Mouse (Mus musculus) brown adipose tissue, adult 24 weeks (tissue): ENCODE data around the gene Gm13275. TPM values are rescaled to one million over a fixed set of nuclear protein-coding genes. Genes with fewer than 3 reads are reported as not detected.
"Not testable (repeated sequence)": the region's sequence is repeated elsewhere in the genome, so short reads cannot be mapped to it uniquely, and the experiment has no call there.

Experiments
- H3K27ac ChIP-seq: fragments of 200-500 bp; replicated peaks from 2 replicates; pipeline ENCODE4 v1.5.1; 2012; ENCODE audit warnings: low read depth, mild to moderate bottlenecking, low read length
- H3K4me1 ChIP-seq: fragments of 200-500 bp; 2 replicates; pipeline ENCODE4 v1.6.1; 2012; ENCODE audit warnings: low read length, mixed read lengths; ENCODE audit not compliant: control insufficient read depth, insufficient read depth, insufficient read length
- H3K4me3 ChIP-seq: fragments of 200-500 bp; 2 replicates; pipeline ENCODE4 v1.5.1; 2012; ENCODE audit warnings: low read depth, mild to moderate bottlenecking, low read length, moderate library complexity; ENCODE audit not compliant: insufficient read depth
- polyA plus RNA-seq: library from polyadenylated mRNA; stranded (reverse); fragments of >200 nt; gene quantifications from 2 replicates; pipeline ENCODE4 v1.2.4, GENCODE M21; 2012; ENCODE audit not compliant: missing spikeins, insufficient read depth, insufficient read length

Gene Gm13275
- polyA plus RNA-seq, 1 experiment, result not detected

DNA sequence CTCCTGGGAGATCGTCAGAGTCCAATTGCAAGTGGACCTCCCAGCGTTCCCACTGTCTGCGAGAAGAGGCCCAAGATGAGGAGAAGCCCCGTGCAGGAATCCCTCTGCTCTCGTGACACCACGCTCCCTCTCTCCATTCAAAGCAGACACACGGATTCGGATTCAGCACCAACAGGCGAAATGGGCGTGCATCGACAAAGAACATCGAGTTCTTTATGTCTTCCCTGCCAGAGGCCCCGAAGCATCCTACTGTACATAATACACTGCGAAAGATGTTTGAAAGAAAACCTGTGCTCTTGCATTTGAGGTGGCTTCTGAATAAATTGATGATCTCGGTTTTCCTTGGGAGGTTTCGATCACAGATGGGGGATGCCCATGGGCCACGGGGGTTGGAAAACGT is 14.0 kb upstream of the Gm13275 start:
- H3K4me1 ChIP-seq, H3K27ac ChIP-seq, H3K4me3 ChIP-seq: not testable (repeated sequence)

DNA sequence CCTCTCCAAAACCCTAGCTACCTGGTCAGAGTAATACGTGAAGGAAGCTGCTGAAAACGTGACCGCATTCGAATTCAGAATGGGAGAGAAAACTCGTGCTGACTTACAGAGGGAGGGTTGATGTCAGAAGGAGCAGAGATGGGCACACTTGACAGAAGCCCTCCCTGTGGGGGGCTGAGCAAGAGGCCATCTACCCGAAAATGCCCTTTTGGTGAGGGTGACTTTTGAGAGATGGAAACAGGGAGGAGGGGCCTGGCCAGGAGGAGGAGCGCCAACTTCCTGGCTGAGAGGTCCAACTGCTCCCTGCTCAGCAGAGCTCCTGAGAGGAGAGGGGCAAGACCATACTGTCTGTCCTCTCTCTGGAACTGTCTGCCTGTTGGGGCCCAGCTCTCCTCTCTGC is 12.5 kb upstream of the Gm13275 start, which contains the start of gene Ifnz:
Gene Ifnz (plus strand): TSS at position 301 of the 400 bp plus-strand sequence.
- Histone ChIP-seq H3K4me3 (peak within 1 kb of the TSS; percentile 48), H3K27ac (peak within 1 kb of the TSS; percentile 56)
- not testable (repeated sequence) for H3K4me1 ChIP-seq

DNA sequence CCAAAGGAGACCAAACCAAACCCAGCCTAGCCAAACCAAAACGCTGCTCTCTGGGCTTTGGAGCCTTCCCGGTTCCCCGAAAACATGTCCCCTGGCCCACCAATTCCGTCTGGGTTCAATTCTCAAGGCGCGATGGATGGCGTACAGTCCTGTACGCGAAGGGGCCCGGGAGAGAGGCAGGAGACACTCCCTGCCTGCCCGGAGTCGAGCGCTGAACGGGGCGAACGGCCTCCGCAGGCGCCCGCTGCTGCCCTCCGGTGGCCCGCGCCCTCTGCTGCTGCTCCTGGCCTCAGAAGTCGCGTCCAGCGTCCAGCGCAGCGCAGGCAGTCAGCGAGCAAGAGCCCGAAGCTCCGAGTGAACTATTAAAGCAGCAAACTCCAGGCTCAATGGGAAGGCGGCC is 12.0 kb upstream of the Gm13275 start:
- H3K4me3 ChIP-seq, result peak overlapping the region; percentile 48
- peak overlapping the region; percentile 56 for H3K27ac ChIP-seq
- not testable (repeated sequence) for H3K4me1 ChIP-seq

DNA sequence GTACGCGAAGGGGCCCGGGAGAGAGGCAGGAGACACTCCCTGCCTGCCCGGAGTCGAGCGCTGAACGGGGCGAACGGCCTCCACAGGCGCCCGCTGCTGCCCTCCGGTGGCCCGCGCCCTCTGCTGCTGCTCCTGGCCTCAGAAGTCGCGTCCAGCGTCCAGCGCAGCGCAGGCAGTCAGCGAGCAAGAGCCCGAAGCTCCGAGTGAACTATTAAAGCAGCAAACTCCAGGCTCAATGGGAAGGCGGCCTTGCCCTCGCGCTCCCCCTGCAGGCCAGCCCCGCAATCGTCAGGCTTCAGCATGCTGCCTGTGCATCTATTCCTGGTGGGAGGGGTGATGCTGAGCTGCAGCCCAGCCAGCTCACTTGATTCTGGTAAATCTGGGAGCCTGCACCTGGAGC is 8.9 kb upstream of the Gm13275 start, which contains the start of gene Gm13276:
Gene Gm13276 (plus strand): TSS at position 301 of the 400 bp plus-strand sequence.
- not testable (repeated sequence) for H3K4me3 ChIP-seq, H3K27ac ChIP-seq, H3K4me1 ChIP-seq

DNA sequence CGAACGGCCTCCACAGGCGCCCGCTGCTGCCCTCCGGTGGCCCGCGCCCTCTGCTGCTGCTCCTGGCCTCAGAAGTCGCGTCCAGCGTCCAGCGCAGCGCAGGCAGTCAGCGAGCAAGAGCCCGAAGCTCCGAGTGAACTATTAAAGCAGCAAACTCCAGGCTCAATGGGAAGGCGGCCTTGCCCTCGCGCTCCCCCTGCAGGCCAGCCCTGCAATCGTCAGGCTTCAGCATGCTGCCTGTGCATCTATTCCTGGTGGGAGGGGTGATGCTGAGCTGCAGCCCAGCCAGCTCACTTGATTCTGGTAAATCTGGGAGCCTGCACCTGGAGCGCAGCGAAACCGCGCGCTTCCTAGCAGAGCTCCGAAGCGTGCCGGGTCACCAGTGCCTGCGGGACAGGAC is 5.9 kb upstream of the Gm13275 start, which contains the start of gene Gm13277:
Gene Gm13277 (plus strand): TSS at position 231 of the 400 bp plus-strand sequence.
- H3K27ac ChIP-seq, H3K4me3 ChIP-seq, H3K4me1 ChIP-seq: not testable (repeated sequence)

DNA sequence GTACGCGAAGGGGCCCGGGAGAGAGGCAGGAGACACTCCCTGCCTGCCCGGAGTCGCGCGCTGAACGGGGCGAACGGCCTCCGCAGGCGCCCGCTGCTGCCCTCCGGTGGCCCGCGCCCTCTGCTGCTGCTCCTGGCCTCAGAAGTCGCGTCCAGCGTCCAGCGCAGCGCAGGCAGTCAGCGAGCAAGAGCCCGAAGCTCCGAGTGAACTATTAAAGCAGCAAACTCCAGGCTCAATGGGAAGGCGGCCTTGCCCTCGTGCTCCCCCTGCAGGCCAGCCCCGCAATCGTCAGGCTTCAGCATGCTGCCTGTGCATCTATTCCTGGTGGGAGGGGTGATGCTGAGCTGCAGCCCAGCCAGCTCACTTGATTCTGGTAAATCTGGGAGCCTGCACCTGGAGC is 3.0 kb upstream of the Gm13275 start, which contains the start of gene Gm13278:
Gene Gm13278 (plus strand): TSS at position 301 of the 400 bp plus-strand sequence.
- not testable (repeated sequence) for H3K27ac ChIP-seq, H3K4me1 ChIP-seq, H3K4me3 ChIP-seq

DNA sequence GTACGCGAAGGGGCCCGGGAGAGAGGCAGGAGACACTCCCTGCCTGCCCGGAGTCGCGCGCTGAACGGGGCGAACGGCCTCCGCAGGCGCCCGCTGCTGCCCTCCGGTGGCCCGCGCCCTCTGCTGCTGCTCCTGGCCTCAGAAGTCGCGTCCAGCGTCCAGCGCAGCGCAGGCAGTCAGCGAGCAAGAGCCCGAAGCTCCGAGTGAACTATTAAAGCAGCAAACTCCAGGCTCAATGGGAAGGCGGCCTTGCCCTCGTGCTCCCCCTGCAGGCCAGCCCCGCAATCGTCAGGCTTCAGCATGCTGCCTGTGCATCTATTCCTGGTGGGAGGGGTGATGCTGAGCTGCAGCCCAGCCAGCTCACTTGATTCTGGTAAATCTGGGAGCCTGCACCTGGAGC is 2.8 kb downstream of the Gm13275 start, which contains the start of gene Gm13279:
Gene Gm13279 (plus strand): TSS at position 301 of the 400 bp plus-strand sequence.
- H3K27ac ChIP-seq, H3K4me1 ChIP-seq, H3K4me3 ChIP-seq: not testable (repeated sequence)

DNA sequence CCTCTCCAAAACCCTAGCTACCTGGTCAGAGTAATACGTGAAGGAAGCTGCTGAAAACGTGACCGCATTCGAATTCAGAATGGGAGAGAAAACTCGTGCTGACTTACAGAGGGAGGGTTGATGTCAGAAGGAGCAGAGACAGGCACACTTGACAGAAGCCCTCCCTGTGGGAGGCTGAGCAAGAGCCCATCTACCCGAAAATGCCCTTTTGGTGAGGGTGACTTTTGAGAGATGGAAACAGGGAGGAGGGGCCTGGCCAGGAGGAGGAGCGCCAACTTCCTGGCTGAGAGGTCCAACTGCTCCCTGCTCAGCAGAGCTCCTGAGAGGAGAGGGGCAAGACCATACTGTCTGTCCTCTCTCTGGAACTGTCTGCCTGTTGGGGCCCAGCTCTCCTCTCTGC is 5.1 kb downstream of the Gm13275 start, which contains the start of gene Gm13285:
Gene Gm13285 (plus strand): TSS at position 301 of the 400 bp plus-strand sequence.
- not testable (repeated sequence) for H3K27ac ChIP-seq, H3K4me1 ChIP-seq, H3K4me3 ChIP-seq

DNA sequence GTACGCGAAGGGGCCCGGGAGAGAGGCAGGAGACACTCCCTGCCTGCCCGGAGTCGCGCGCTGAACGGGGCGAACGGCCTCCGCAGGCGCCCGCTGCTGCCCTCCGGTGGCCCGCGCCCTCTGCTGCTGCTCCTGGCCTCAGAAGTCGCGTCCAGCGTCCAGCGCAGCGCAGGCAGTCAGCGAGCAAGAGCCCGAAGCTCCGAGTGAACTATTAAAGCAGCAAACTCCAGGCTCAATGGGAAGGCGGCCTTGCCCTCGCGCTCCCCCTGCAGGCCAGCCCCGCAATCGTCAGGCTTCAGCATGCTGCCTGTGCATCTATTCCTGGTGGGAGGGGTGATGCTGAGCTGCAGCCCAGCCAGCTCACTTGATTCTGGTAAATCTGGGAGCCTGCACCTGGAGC is 8.7 kb downstream of the Gm13275 start, which contains the start of gene Gm13287:
Gene Gm13287 (plus strand): TSS at position 301 of the 400 bp plus-strand sequence.
- not testable (repeated sequence) for H3K4me1 ChIP-seq, H3K4me3 ChIP-seq

DNA sequence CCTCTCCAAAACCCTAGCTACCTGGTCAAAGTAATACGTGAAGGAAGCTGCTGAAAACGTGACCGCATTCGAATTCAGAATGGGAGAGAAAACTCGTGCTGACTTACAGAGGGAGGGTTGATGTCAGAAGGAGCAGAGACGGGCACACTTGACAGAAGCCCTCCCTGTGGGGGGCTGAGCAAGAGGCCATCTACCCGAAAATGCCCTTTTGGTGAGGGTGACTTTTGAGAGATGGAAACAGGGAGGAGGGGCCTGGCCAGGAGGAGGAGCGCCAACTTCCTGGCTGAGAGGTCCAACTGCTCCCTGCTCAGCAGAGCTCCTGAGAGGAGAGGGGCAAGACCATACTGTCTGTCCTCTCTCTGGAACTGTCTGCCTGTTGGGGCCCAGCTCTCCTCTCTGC is 10.9 kb downstream of the Gm13275 start, which contains the start of gene Gm13288:
Gene Gm13288 (plus strand): TSS at position 301 of the 400 bp plus-strand sequence.
- H3K4me1 ChIP-seq, H3K27ac ChIP-seq, H3K4me3 ChIP-seq: not testable (repeated sequence)

More for the DNA sequence above, 8.7 kb downstream of the Gm13275 start, which contains the start of gene Gm13287:
- not testable (repeated sequence) for H3K27ac ChIP-seq

DNA sequence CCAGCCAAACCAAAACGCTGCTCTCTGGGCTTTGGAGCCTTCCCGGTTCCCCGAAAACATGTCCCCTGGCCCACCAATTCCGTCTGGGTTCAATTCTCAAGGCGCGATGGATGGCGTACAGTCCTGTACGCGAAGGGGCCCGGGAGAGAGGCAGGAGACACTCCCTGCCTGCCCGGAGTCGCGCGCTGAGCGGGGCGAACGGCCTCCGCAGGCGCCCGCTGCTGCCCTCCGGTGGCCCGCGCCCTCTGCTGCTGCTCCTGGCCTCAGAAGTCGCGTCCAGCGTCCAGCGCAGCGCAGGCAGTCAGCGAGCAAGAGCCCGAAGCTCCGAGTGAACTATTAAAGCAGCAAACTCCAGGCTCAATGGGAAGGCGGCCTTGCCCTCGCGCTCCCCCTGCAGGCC is 11.5 kb downstream of the Gm13275 start:
- H3K4me3 ChIP-seq, H3K4me1 ChIP-seq, H3K27ac ChIP-seq: not testable (repeated sequence)

DNA sequence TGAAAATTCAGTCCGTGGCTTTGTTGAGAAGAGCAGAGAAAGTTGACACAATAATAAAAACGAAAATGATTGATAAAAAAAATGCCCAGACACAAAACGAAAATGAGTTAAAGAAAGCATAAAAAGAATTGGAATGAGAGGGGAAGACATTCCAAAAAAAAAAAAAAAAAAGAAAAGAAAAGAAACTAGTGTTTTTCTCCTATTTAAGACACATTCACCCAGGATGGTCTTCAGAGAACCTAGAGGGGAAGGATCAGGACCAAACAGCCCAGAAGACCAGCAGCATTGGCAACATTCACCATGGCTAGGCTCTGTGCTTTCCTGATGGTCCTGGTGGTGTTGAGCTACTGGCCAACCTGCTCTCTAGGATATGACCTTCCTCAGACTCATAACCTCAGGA is 21.6 kb downstream of the Gm13275 start, which contains the start of gene Ifna7:
Gene Ifna7 (plus strand): TSS at position 301 of the 400 bp plus-strand sequence.
- Histone ChIP-seq H3K4me3 (no peak within 1 kb of the TSS), H3K27ac (no peak within 1 kb of the TSS)

DNA sequence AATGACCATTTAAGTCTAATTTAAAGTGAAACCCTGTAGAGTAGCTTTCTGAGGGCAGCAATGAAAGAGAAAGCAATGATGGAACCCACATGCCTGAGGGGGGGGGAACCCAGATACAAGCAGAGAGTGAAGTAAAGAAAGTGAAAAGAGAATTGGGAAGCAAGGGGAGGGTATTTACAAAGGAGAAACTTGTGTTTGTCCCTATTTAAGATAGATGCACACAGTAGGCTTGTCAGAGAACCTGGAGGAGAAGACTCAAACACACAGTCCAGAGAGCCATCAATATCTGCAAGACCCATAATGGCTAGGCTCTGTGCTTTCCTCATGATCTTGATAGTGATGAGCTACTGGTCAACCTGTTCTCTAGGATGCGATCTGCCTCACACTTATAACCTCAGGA is 25.4 kb downstream of the Gm13275 start, which contains the start of gene Ifna11:
Gene Ifna11 (plus strand): TSS at position 301 of the 400 bp plus-strand sequence.
- no peak within 1 kb of the TSS for H3K4me3 ChIP-seq
- H3K27ac ChIP-seq, result no peak within 1 kb of the TSS
- H3K4me1 ChIP-seq, result no peaks in the 10 kb centered on the region

More for the DNA sequence above, 21.6 kb downstream of the Gm13275 start, which contains the start of gene Ifna7:
- H3K4me1 ChIP-seq, result no peaks in the 10 kb centered on the region

DNA sequence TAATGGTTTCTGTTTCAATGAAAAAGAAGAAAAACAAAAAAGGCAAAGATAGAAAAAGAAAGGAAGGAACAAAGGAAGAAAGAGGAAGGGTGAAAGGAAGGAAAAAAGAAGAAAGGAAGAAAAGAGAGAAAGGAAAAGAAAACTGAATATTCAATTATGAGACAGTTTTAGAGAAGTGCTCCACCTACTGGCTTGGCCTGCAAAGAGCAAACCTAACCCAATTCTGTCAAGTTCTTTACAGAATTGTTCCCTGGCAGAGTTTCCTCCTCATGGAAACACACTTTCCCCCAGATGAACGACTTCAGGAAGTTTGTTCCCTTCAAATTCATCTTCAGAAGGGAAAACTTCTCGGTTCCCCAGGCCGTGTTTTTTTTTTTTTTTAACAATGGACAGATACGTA is 28.7 kb downstream of the Gm13275 start:
- no peaks in the 10 kb centered on the region for H3K4me1 ChIP-seq
- no peak overlapping the region for H3K27ac ChIP-seq
- no peak overlapping the region for H3K4me3 ChIP-seq

DNA sequence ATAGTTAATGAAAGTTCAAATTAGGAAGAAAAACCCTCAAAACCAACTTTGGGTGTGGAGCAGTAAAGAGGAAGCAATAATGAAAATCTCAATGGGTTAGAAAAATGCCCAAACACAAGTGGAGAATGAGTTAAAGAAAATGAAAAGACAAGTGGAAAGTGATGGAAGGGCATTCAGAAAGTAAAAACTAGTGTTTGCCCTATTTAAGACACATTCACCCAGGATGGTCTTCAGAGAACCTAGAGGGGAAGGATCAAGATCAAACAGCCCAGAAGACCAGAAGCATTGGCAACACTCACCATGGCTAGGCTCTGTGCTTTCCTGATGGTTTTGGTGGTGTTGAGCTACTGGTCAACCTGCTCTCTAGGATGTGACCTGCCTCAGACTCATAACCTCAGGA is 32.8 kb downstream of the Gm13275 start, which contains the start of gene Ifna6:
Gene Ifna6 (plus strand): TSS at position 301 of the 400 bp plus-strand sequence.
- H3K27ac ChIP-seq, H3K4me1 ChIP-seq, H3K4me3 ChIP-seq: not testable (repeated sequence)

DNA sequence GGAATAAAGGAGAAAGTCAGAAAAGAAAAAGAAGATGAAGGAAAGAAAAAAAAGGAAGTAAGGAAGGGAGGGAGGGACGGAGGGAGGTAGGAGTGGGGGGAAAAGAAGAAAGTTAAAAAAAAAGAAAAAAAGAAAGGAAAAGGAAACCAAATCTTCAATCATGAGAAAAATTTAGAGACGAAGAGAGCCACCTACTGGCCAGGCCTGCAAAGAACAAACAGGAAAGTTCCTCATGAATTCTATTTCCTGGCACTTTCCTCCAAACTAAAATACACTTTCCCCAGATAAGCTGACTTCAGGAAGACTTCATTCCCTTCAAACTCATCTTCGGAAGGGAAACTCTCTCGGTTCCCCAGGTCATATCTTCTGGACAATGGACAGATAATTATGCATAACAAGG is 36.2 kb downstream of the Gm13275 start:
- Histone ChIP-seq H3K27ac (no peak overlapping the region), H3K4me1 (no peaks in the 10 kb centered on the region), H3K4me3 (no peak overlapping the region)
